8 mouse cellular contexts compared by ENCODE assay signal in the genomic region with DNA sequence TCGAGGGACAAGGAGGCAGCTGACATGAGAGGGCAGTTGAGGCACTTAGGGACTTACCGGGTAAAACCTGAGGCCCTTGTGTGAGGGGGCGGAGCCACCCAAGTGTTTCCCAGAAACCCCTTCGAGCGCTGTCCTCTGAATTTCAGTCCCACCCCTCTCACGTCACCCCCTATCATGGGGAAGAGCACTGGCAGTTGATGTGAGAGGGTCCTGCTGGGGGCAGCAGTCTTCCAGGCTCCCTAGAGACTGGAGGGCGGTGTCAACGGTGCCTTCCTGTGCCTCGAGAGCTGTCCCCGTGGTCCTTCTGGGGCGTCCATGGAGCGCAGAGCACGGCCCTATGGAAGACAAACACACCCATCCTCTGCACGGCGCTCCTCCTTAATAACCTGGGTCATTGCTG. TPM values are rescaled to one million over a fixed set of nuclear protein-coding genes. Genes with fewer than 3 reads are reported as not detected.
DNase-seq lines count a peak whose midpoint lies in the region; ATAC-seq and TF ChIP-seq lines count a peak whose summit lies in the region.

No protein-coding gene starts in this region.

- under 1% methylated on average over 15 of the region's 15 CpGs for WGBS in forebrain, embryonic 11.5 days
- 1% methylated on average over 15 of the region's 15 CpGs for WGBS in midbrain, embryonic 11.5 days

- no peaks in the 10 kb centered on the region for H3K9me3 ChIP-seq in ES-E14 (ENCODE audit: control insufficient read depth, insufficient read depth, low read depth, low read length)
- no peaks in the 10 kb centered on the region for H3K9me3 ChIP-seq in forebrain, embryonic 11.5 days (ENCODE audit: control insufficient read depth, low read length)
- H3K9me3 ChIP-seq in midbrain, embryonic 11.5 days (ENCODE audit: control insufficient read depth, low read length), result no peaks in the 10 kb centered on the region

- peak overlapping the region; percentile 66 for H3K4me2 ChIP-seq in forebrain, embryonic 11.5 days (ENCODE audit: low read depth, low read length, severe bottlenecking)
- peak overlapping the region; percentile 67 for H3K4me2 ChIP-seq in midbrain, embryonic 11.5 days

- no peaks in the 10 kb centered on the region for H3K36me3 ChIP-seq in ES-E14 (ENCODE audit: control insufficient read depth, insufficient read depth, low read length, poor library complexity, severe bottlenecking)
- no peaks in the 10 kb centered on the region for H3K36me3 ChIP-seq in forebrain, embryonic 11.5 days (ENCODE audit: control insufficient read depth, insufficient read depth, low read length)
- no peaks in the 10 kb centered on the region for H3K36me3 ChIP-seq in midbrain, embryonic 11.5 days (ENCODE audit: control insufficient read depth, insufficient read depth, low read length)

- peak overlapping the region; percentile 26; the same call in 1 of the 2 replicates for H3K9ac ChIP-seq in ES-E14 (ENCODE audit: insufficient read depth, low read depth, low read length, poor library complexity, severe bottlenecking)
- H3K9ac ChIP-seq in forebrain, embryonic 11.5 days (ENCODE audit: low read length), result peak overlapping the region; percentile 33; the same call in 1 of the 2 replicates
- H3K9ac ChIP-seq in midbrain, embryonic 11.5 days (ENCODE audit: low read length), result peak overlapping the region; percentile 52

- peaks cover 6% of the 10 kb centered on the region for H3K27me3 ChIP-seq in forebrain, embryonic 11.5 days (ENCODE audit: control insufficient read depth, insufficient read depth, low read length)
- peaks cover 2% of the 10 kb centered on the region; the same call in 1 of the 2 replicates for H3K27me3 ChIP-seq in midbrain, embryonic 11.5 days (ENCODE audit: control insufficient read depth, insufficient read depth, low read length)

- DNase-seq in adrenal gland, postnatal 14 days, result peak; percentile 42
- DNase-seq in adrenal gland, adult 18-20 months (ENCODE audit: low spot score in 2 of 2), result no peak
- peak; percentile 74 for DNase-seq in ES-E14 (ENCODE audit: low read depth, low spot score)
- peak; percentile 86 for DNase-seq in forebrain, embryonic 11.5 days (ENCODE audit: low spot score)
- DNase-seq in kidney, postnatal 14 days, result peak; percentile 49
- DNase-seq in midbrain, embryonic 11.5 days (ENCODE audit: low spot score, missing footprints), result peak; percentile 94
- peak; percentile 62 for DNase-seq in yolk sac, embryonic 10.5 days (ENCODE audit: low spot score)
- no peak for DNase-seq in layer of hippocampus, adult 18-20 months (ENCODE audit: low spot score in 2 of 2)

- in situ Hi-C loops in ES-E14 (cut with MboI; ENCODE audit: low sequenced_read_pairs in 2 of 2, unreplicated experiment in 2 of 2), result loop anchor here in 1 of 2 experiments (5.0 kb wide), 1 partner anchor 50 kb away; no protein-coding TSS in a partner anchor

- peak overlapping the region; percentile 53 to 60 for H3K4me3 ChIP-seq in ES-E14 (ENCODE audit: insufficient read depth in 1 of 2, low read depth in 1 of 2, low read length in 2 of 2, poor library complexity in 1 of 2, severe bottlenecking in 1 of 2)
- H3K4me3 ChIP-seq in forebrain, embryonic 11.5 days (ENCODE audit: low read depth, low read length), result peak overlapping the region; percentile 25
- peak overlapping the region; percentile 26 for H3K4me3 ChIP-seq in midbrain, embryonic 11.5 days (ENCODE audit: low read depth, low read length)

- peak; percentile 62 for ATAC-seq in forebrain, embryonic 11.5 days (replicated peaks; ENCODE audit: low FRiP score)
- peak; percentile 64 for ATAC-seq in midbrain, embryonic 11.5 days (ENCODE audit: low FRiP score)

- no peak overlapping the region for H3K27ac ChIP-seq in ES-E14 (ENCODE audit: insufficient read depth, low read depth, low read length, poor library complexity, severe bottlenecking)
- 0 out of 2 replicates have a peak overlapping the region, but pooled peaks have one; percentile 8 for H3K27ac ChIP-seq in forebrain, embryonic 11.5 days (ENCODE audit: low read depth, low read length)
- H3K27ac ChIP-seq in midbrain, embryonic 11.5 days (ENCODE audit: low read depth, low read length), result peak overlapping the region; percentile 44

- H3K4me1 ChIP-seq in ES-E14 (ENCODE audit: control insufficient read depth in 2 of 2, insufficient read depth in 2 of 2, low read length in 2 of 2, poor library complexity in 1 of 2), result peaks cover under 1 to 23% of the 10 kb centered on the region in 2 experiments; a peak in 2 of 4 replicates
- H3K4me1 ChIP-seq in forebrain, embryonic 11.5 days (replicated peaks; ENCODE audit: control insufficient read depth, insufficient read depth, low read length), result peaks cover 41% of the 10 kb centered on the region
- peaks cover 53% of the 10 kb centered on the region for H3K4me1 ChIP-seq in midbrain, embryonic 11.5 days (ENCODE audit: control insufficient read depth, insufficient read depth, low read length)

TF ChIP-seq in ES-E14, 5 proteins besides CTCF, POLR2A, EP300 and RAD21:
- TF ChIP-seq MAFK (IDR thresholded peaks at IDR 0.05; ENCODE audit: insufficient read depth, low read depth, low read length) (no peak), ZC3H11A (IDR thresholded peaks at IDR 0.05; ENCODE audit: borderline replicate concordance, low read depth, low read length) (no peak), HCFC1 (IDR thresholded peaks at IDR 0.05; ENCODE audit: borderline replicate concordance, insufficient read depth, low read length) (no peak), CHD2 (IDR thresholded peaks at IDR 0.05; ENCODE audit: low read depth, low read length) (no peak), ZNF384 (IDR thresholded peaks at IDR 0.05; ENCODE audit: low read depth, low read length) (no peak)
TF ChIP-seq in ES-E14: peak in this region for 0.

RNA-seq across cellular contexts. Expression of a gene that starts 12.4 kb away (rescaled TPM):
- 28.5 and 31.5 TPM in 2 replicates for total RNA-seq in adrenal gland, postnatal 14 days (2021)
- 10 to 100 TPM; 62.7 to 74.9 TPM for total RNA-seq in adrenal gland, adult 18-20 months (2021)
- total RNA-seq in ES-E14 (2012; rRNA removed), result 1.4 and 2.6 TPM in 2 replicates
- 0.52 and 0.72 TPM in 2 replicates for polyA plus RNA-seq in forebrain, embryonic 11.5 days (2014; fragmentation: Nextera tagmentation; extraction: Ambion mirVana)
- polyA plus RNA-seq in midbrain, embryonic 11.5 days (2014; fragmentation: Nextera tagmentation; extraction: Ambion mirVana), result 0.37 and 0.44 TPM in 2 replicates
- total RNA-seq in layer of hippocampus, adult 18-20 months (2021), result 100 to 1,000 TPM; 281 to 298 TPM

RNA-seq across cellular contexts. Expression of a gene that starts 16.8 kb away (rescaled TPM):
- total RNA-seq in adrenal gland, postnatal 14 days (2021), result 14.5 and 23.0 TPM in 2 replicates
- 10 to 100 TPM in 1 of 2 experiments, 1 to 10 TPM in 1; 5.9 to 19.4 TPM for total RNA-seq in adrenal gland, adult 18-20 months (2021)
- total RNA-seq in ES-E14 (2012; rRNA removed), result 22.3 and 29.4 TPM in 2 replicates
- 92.0 and 99.9 TPM in 2 replicates for polyA plus RNA-seq in forebrain, embryonic 11.5 days (2014; fragmentation: Nextera tagmentation; extraction: Ambion mirVana)
- polyA plus RNA-seq in midbrain, embryonic 11.5 days (2014; fragmentation: Nextera tagmentation; extraction: Ambion mirVana), result 70.3 and 85.4 TPM in 2 replicates
- total RNA-seq in layer of hippocampus, adult 18-20 months (2021), result 1 to 10 TPM; 3.6 to 4.7 TPM

RNA-seq across cellular contexts. Expression of a gene that starts 39.2 kb away (rescaled TPM):
- total RNA-seq in adrenal gland, postnatal 14 days (2021), result not detected in 2 replicates
- total RNA-seq in adrenal gland, adult 18-20 months (2021), result under 1 TPM in 1 of 2 experiments, not detected in 1; 0.33 TPM
- 9.4 and 19.7 TPM in 2 replicates for total RNA-seq in ES-E14 (2012; rRNA removed)
- 409 and 417 TPM in 2 replicates for polyA plus RNA-seq in forebrain, embryonic 11.5 days (2014; fragmentation: Nextera tagmentation; extraction: Ambion mirVana)
- 539 and 540 TPM in 2 replicates for polyA plus RNA-seq in midbrain, embryonic 11.5 days (2014; fragmentation: Nextera tagmentation; extraction: Ambion mirVana)
- 1 to 10 TPM; 1.4 to 2.6 TPM for total RNA-seq in layer of hippocampus, adult 18-20 months (2021)

RNA-seq across cellular contexts. Expression of a gene that starts 39.8 kb away (rescaled TPM):
- not detected in 2 replicates for total RNA-seq in adrenal gland, postnatal 14 days (2021)
- total RNA-seq in adrenal gland, adult 18-20 months (2021), result not detected
- total RNA-seq in ES-E14 (2012; rRNA removed), result not detected in 2 replicates
- 0.27 and 0.39 TPM in 2 replicates for polyA plus RNA-seq in forebrain, embryonic 11.5 days (2014; fragmentation: Nextera tagmentation; extraction: Ambion mirVana)
- 0.11 TPM in 1 of 2 replicates, not detected in the other for polyA plus RNA-seq in midbrain, embryonic 11.5 days (2014; fragmentation: Nextera tagmentation; extraction: Ambion mirVana)
- 10 to 100 TPM; 33.0 to 33.4 TPM for total RNA-seq in layer of hippocampus, adult 18-20 months (2021)

RNA-seq across cellular contexts. Expression of a gene that starts 55.3 kb away (rescaled TPM):
- total RNA-seq in adrenal gland, postnatal 14 days (2021), result 15.7 and 22.5 TPM in 2 replicates
- total RNA-seq in adrenal gland, adult 18-20 months (2021), result 10 to 100 TPM; 15.9 to 18.9 TPM
- 33.5 and 37.9 TPM in 2 replicates for total RNA-seq in ES-E14 (2012; rRNA removed)
- polyA plus RNA-seq in forebrain, embryonic 11.5 days (2014; fragmentation: Nextera tagmentation; extraction: Ambion mirVana), result 32.8 and 39.0 TPM in 2 replicates
- polyA plus RNA-seq in midbrain, embryonic 11.5 days (2014; fragmentation: Nextera tagmentation; extraction: Ambion mirVana), result 31.8 and 32.9 TPM in 2 replicates
- 10 to 100 TPM; 16.3 to 16.5 TPM for total RNA-seq in layer of hippocampus, adult 18-20 months (2021)

Comparison
In these comparisons a context has a peak if more than half of its experiments do, and no peak if none do; other contexts are left out.
1. DNase-seq: peak in adrenal gland, postnatal 14 days (single experiment), ES-E14 (single experiment), forebrain, embryonic 11.5 days (single experiment), kidney, postnatal 14 days (single experiment), midbrain, embryonic 11.5 days (single experiment) and yolk sac, embryonic 10.5 days (single experiment); none in adrenal gland, adult 18-20 months (0 of 2) and layer of hippocampus, adult 18-20 months (0 of 2).
2. Peak in every context shown above with its lines, with median percentiles within 50 percentile points of each other: H3K4me3 ChIP-seq and H3K9ac ChIP-seq.